Mouse (Mus musculus): Measurements from ENCODE around the gene Cd52. TPM values are rescaled to one million over a fixed set of nuclear protein-coding genes. Genes with fewer than 3 reads are reported as not detected.

Cd52 gene
- polyA plus RNA-seq, 1 experiment from 2014 or later: 5.1 TPM

- DNase-seq (ENCODE audit: low spot score): no peak
- Histone ChIP-seq H3K4me1 (replicated peaks; ENCODE audit: control insufficient read depth, insufficient read depth, low read length) (no peaks in the 10 kb centered on the region), H3K9ac (ENCODE audit: low read depth, low read length) (no peak overlapping the region), H3K27me3 (ENCODE audit: control insufficient read depth, insufficient read depth, low read length) (peaks cover 6% of the 10 kb centered on the region), H3K4me3 (ENCODE audit: low read depth, low read length) (no peak overlapping the region), H3K9me3 (ENCODE audit: control insufficient read depth, low read length) (no peaks in the 10 kb centered on the region), H3K4me2 (replicated peaks; ENCODE audit: low read depth, low read length) (no peak overlapping the region), H3K36me3 (ENCODE audit: control insufficient read depth, insufficient read depth, low read length) (no peaks in the 10 kb centered on the region), H3K27ac (ENCODE audit: low read depth, low read length) (no peak overlapping the region)
- 83% methylated on average over 4 of the region's 4 CpGs for WGBS
- no peak for ATAC-seq (ENCODE audit: low FRiP score)
Observed at GRCm38 (mm10) chr4:134068793-134069580, 25.9 kb downstream of the Cd52 start.

DNA sequence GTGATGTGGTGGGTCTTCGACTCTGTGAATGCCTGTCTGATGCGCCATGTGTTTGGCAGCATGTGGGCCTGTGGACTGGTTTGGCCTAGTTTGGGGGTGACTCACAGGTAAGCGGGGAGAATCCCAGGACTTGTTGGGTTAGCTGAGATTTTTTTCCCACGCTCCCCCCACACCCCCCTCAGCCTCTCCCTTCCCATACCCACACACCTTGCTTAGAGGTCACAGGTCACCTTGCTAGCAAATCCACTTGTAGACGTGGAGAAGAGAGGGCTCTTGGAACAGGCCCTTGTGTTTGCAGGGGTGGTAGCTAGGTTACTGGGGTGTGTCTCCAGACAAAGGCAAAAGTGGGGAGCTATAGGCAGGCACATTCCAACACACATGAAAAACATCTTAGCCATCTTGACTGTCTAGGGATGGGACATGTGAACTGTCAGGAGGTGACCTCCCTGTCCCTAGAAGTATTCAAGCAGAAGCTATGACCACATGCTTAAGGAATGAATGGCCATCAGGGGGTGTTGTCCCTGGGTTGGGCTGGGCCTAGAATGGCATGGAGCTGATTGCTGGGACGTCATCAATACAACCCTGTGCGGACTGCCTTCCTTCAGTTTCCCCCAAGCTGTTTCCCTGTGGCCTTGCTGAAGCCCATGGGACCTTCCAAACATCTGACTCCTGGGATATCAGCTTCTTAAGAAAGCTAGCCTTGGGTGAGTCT lies 26.9 kb downstream of the Cd52 start:
- Histone ChIP-seq H3K9ac (ENCODE audit: low read depth, low read length) (no peak overlapping the region), H3K27me3 (ENCODE audit: control insufficient read depth, insufficient read depth, low read length) (peaks cover 6% of the 10 kb centered on the region), H3K4me3 (ENCODE audit: low read depth, low read length) (no peak overlapping the region), H3K9me3 (ENCODE audit: control insufficient read depth, low read length) (no peaks in the 10 kb centered on the region), H3K4me2 (replicated peaks; ENCODE audit: low read depth, low read length) (no peak overlapping the region), H3K27ac (ENCODE audit: low read depth, low read length) (no peak overlapping the region), H3K36me3 (ENCODE audit: control insufficient read depth, insufficient read depth, low read length) (no peaks in the 10 kb centered on the region), H3K4me1 (replicated peaks; ENCODE audit: control insufficient read depth, insufficient read depth, low read length) (no peaks in the 10 kb centered on the region)
- no peak for ATAC-seq (ENCODE audit: low FRiP score)
- WGBS: 84% methylated on average over 7 of the region's 7 CpGs
- DNase-seq (ENCODE audit: low spot score): no peak

GRCm38 (mm10) chr4:134067383-134067782 lies 27.5 kb downstream of the Cd52 start:
- 90% methylated on average over 8 of the region's 8 CpGs for WGBS

DNA sequence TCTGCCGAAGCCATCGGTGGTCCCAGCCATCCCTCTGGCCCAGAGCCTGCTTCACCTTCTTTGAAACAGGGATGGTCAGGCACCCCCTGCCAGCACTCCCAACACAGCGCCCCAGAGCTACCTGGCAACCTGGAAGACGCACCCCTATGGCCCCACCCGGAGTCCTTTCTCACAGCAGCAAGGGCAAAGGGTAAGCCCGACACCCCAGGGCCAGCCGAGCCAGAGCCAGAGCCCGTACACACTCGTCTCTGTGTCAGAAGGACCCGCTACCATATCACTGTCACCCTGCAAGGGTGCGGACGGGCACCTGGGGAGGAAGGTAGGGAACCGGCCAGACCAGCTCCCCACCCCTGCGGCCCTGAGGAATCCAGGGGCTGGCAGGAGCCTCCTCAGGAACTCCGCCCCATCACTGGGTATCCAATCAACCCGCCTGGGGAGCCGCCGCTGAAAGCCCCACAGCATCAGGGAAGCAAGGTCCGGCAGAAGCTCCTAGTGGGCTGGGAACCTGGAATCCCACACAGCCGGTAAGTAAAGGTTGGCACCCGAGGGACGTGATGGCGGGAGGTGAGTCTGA lies 29.4 kb downstream of the Cd52 start:
- Histone ChIP-seq H3K4me2 (replicated peaks; ENCODE audit: low read depth, low read length) (no peak overlapping the region), H3K27ac (ENCODE audit: low read depth, low read length) (no peak overlapping the region), H3K4me3 (ENCODE audit: low read depth, low read length) (no peak overlapping the region), H3K4me1 (replicated peaks; ENCODE audit: control insufficient read depth, insufficient read depth, low read length) (no peaks in the 10 kb centered on the region), H3K9me3 (ENCODE audit: control insufficient read depth, low read length) (no peaks in the 10 kb centered on the region), H3K27me3 (ENCODE audit: control insufficient read depth, insufficient read depth, low read length) (peaks cover 6% of the 10 kb centered on the region), H3K36me3 (ENCODE audit: control insufficient read depth, insufficient read depth, low read length) (no peaks in the 10 kb centered on the region), H3K9ac (ENCODE audit: low read depth, low read length) (no peak overlapping the region)
- DNase-seq (ENCODE audit: low spot score) (no peak), ATAC-seq (ENCODE audit: low FRiP score) (no peak)
- WGBS: 22% methylated on average over 23 of the region's 23 CpGs

More at GRCm38 (mm10) chr4:134067383-134067782, 27.5 kb downstream of the Cd52 start:
- no peak overlapping the region for H3K4me3 ChIP-seq (ENCODE audit: low read depth, low read length)
- DNase-seq (ENCODE audit: low spot score): no peak
- no peak overlapping the region for H3K27ac ChIP-seq (ENCODE audit: low read depth, low read length)
- H3K27me3 ChIP-seq (ENCODE audit: control insufficient read depth, insufficient read depth, low read length): peaks cover 6% of the 10 kb centered on the region
- H3K9ac ChIP-seq (ENCODE audit: low read depth, low read length): no peak overlapping the region
- no peaks in the 10 kb centered on the region for H3K4me1 ChIP-seq (replicated peaks; ENCODE audit: control insufficient read depth, insufficient read depth, low read length)
- H3K9me3 ChIP-seq (ENCODE audit: control insufficient read depth, low read length): no peaks in the 10 kb centered on the region
- ATAC-seq (ENCODE audit: low FRiP score): no peak
- H3K36me3 ChIP-seq (ENCODE audit: control insufficient read depth, insufficient read depth, low read length): no peaks in the 10 kb centered on the region
- H3K4me2 ChIP-seq (replicated peaks; ENCODE audit: low read depth, low read length): no peak overlapping the region

DNA sequence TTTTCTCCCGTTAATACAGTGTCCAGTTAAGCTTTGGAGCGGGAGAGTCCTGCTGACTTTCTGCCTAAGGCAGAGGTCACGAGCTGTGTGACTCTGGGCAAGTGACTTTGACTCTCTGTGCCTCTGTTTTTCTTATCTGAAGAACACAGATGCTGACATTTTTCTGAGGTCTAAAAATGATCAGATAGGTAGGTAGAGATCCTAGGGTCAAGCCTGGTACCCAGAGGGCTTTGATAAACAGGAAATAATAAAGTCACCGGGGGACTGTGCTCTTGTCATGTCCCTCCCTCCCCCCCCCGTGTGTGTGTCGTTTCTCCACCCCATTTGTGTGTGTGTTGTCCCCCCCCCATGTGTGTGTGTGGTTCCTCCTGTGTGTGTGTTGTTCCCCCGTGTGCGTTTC lies 32.3 kb downstream of the Cd52 start:
- ATAC-seq (ENCODE audit: low FRiP score) (no peak), DNase-seq (ENCODE audit: low spot score) (no peak)
- H3K36me3 ChIP-seq (ENCODE audit: control insufficient read depth, insufficient read depth, low read length): no peaks in the 10 kb centered on the region
- 77% methylated on average over 7 of the region's 8 CpGs for WGBS
- no peak overlapping the region for H3K27ac ChIP-seq (ENCODE audit: low read depth, low read length)
- no peak overlapping the region for H3K4me2 ChIP-seq (replicated peaks; ENCODE audit: low read depth, low read length)
- no peak overlapping the region for H3K9ac ChIP-seq (ENCODE audit: low read depth, low read length)
- H3K4me3 ChIP-seq (ENCODE audit: low read depth, low read length): no peak overlapping the region
- H3K9me3 ChIP-seq (ENCODE audit: control insufficient read depth, low read length): no peaks in the 10 kb centered on the region
- peaks cover 6% of the 10 kb centered on the region for H3K27me3 ChIP-seq (ENCODE audit: control insufficient read depth, insufficient read depth, low read length)
- no peaks in the 10 kb centered on the region for H3K4me1 ChIP-seq (replicated peaks; ENCODE audit: control insufficient read depth, insufficient read depth, low read length)

DNA sequence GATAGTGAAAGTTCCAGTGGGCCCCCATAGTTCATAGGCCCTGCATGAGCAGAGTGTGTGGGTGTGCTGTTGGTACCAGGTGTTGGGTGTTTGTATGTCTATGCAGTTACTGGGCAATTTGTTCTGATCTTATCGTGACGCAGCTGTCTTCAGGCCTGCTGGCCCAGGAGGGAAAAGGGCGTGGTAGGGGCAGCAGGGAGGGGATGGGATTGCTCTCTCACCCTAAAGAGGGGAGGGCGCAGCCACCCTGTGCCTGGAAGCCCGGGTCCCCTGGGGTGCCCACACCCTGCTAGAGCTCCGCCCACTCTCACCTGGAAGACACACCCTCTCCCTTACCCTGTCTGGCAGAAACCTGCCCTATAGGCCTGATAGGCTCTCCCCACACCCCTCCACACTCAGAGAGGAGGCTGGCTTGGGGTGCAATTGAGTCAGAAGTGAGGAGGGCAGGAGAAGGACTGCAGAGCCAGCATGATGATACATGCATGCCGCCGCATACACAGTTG lies 32.9 kb downstream of the Cd52 start:
- DNase-seq (ENCODE audit: low spot score) (no peak), ATAC-seq (ENCODE audit: low FRiP score) (no peak)
- Histone ChIP-seq H3K4me1 (replicated peaks; ENCODE audit: control insufficient read depth, insufficient read depth, low read length) (no peaks in the 10 kb centered on the region), H3K27ac (ENCODE audit: low read depth, low read length) (no peak overlapping the region), H3K9ac (ENCODE audit: low read depth, low read length) (no peak overlapping the region), H3K9me3 (ENCODE audit: control insufficient read depth, low read length) (no peaks in the 10 kb centered on the region), H3K4me2 (replicated peaks; ENCODE audit: low read depth, low read length) (no peak overlapping the region), H3K27me3 (ENCODE audit: control insufficient read depth, insufficient read depth, low read length) (peaks cover 6% of the 10 kb centered on the region), H3K36me3 (ENCODE audit: control insufficient read depth, insufficient read depth, low read length) (no peaks in the 10 kb centered on the region), H3K4me3 (ENCODE audit: low read depth, low read length) (no peak overlapping the region)
- WGBS: 47% methylated on average over 8 of the region's 8 CpGs

GRCm38 (mm10) chr4:134061166-134061830 lies 33.6 kb downstream of the Cd52 start:
- H3K4me3 ChIP-seq (ENCODE audit: low read depth, low read length): no peak overlapping the region
- H3K27me3 ChIP-seq (ENCODE audit: control insufficient read depth, insufficient read depth, low read length): peaks cover 6% of the 10 kb centered on the region
- no peaks in the 10 kb centered on the region for H3K36me3 ChIP-seq (ENCODE audit: control insufficient read depth, insufficient read depth, low read length)
- H3K27ac ChIP-seq (ENCODE audit: low read depth, low read length): no peak overlapping the region
- 66% methylated on average over 18 of the region's 18 CpGs for WGBS
- no peaks in the 10 kb centered on the region for H3K4me1 ChIP-seq (replicated peaks; ENCODE audit: control insufficient read depth, insufficient read depth, low read length)
- no peaks in the 10 kb centered on the region for H3K9me3 ChIP-seq (ENCODE audit: control insufficient read depth, low read length)
- ATAC-seq (ENCODE audit: low FRiP score) (no peak), DNase-seq (ENCODE audit: low spot score) (no peak)
- no peak overlapping the region for H3K4me2 ChIP-seq (replicated peaks; ENCODE audit: low read depth, low read length)
- no peak overlapping the region for H3K9ac ChIP-seq (ENCODE audit: low read depth, low read length)

DNA sequence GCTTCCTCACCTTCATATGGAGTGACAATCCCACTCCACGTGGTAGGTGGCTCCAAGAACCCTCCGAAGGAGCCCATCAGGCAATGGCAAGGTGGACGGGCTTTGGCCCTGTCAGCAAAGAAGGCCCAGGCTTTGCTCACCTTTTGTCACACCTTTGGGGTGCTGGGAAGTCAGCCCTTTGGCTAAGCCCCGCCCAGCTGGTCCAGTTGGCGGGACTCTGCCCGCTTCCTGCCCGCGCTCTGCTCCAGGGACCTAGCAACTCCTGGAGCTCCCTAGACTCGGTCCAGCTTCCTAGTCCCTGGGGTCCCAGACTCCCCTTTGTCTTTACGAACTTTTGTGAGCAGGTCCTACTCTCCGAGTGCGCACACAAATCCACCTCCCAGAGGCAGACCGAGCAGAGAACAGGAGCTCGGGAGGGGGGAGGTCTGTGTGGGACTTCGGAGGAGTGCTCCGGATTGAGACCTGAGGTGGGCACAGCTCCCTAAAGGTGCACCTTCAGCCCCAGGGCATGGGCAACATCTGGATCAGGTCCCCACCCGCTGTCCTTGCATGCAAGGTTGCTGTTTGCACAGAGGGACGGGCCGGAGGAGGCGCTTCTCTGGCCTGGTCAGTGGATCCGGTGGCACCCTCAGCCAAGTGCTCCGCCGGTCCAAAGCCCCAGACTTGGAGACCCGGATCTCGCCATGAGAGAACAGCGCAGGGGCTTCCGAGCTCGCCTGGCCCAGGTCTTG lies 34.6 kb downstream of the Cd52 start, which contains the start of gene Crybg2:
Gene Crybg2 (plus strand): TSS at position 681 of the 731 bp plus-strand sequence.
- Histone ChIP-seq H3K4me3 (ENCODE audit: low read depth, low read length) (no peak within 1 kb of the TSS), H3K9me3 (ENCODE audit: control insufficient read depth, low read length) (no peaks in the 10 kb centered on the region), H3K4me1 (replicated peaks; ENCODE audit: control insufficient read depth, insufficient read depth, low read length) (no peaks in the 10 kb centered on the region), H3K27ac (ENCODE audit: low read depth, low read length) (no peak within 1 kb of the TSS), H3K9ac (ENCODE audit: low read depth, low read length) (no peak within 1 kb of the TSS), H3K4me2 (replicated peaks; ENCODE audit: low read depth, low read length) (no peak within 1 kb of the TSS), H3K36me3 (ENCODE audit: control insufficient read depth, insufficient read depth, low read length) (no peaks in the 10 kb centered on the region), H3K27me3 (ENCODE audit: control insufficient read depth, insufficient read depth, low read length) (peaks cover under 1% of the 10 kb centered on the region)
- 39% methylated on average over 28 of the region's 28 CpGs for WGBS
- ATAC-seq (ENCODE audit: low FRiP score) (no peak), DNase-seq (ENCODE audit: low spot score) (no peak)

Measured in hindbrain, embryonic 11.5 days (tissue).